Mouse (Mus musculus): ENCODE measurements around the gene Sesn2. TPM values are rescaled to one million over a fixed set of nuclear protein-coding genes. Genes with fewer than 3 reads are reported as not detected.

Gene Sesn2
- total and polyA plus RNA-seq, 3 experiments, result 9.6 to 27.5 TPM; not detected in 1

- peak; percentile 89 for TF ChIP-seq MXI1 (IDR thresholded peaks at IDR 0.05; ENCODE audit: low read depth, low read length)
- no peak for TF ChIP-seq NRF1 (IDR thresholded peaks at IDR 0.05; ENCODE audit: insufficient read depth, low read depth, low read length, poor library complexity, severe bottlenecking)
- no peak for TF ChIP-seq POLR2AphosphoS5 (IDR thresholded peaks at IDR 0.05; ENCODE audit: borderline replicate concordance, low read depth, low read length)
- no peak for TF ChIP-seq E2F4 (IDR thresholded peaks at IDR 0.05; ENCODE audit: borderline replicate concordance, low read depth, low read length)
- TF ChIP-seq MAX (IDR thresholded peaks at IDR 0.05; ENCODE audit: low read length), result peak; percentile 63; the same call in 1 of the 2 replicates
- peak in 1 of 2 experiments; percentile 74; a peak in 3 of 4 replicates for TF ChIP-seq POLR2A (IDR thresholded peaks at IDR 0.05; ENCODE audit: control insufficient read depth in 1 of 2, insufficient read depth in 1 of 2, low read depth in 1 of 2, low read length in 2 of 2, poor library complexity in 1 of 2)
These were observed 22.2 kb upstream of the Sesn2 start (continued) for GRCm38 (mm10) chr4:132532496-132532895.

- 0 out of 4 replicates have a peak overlapping the region, but pooled peaks of 1 of the 2 experiments have one; percentile 2 for H3K4me3 ChIP-seq (ENCODE audit: control insufficient read depth in 1 of 2, insufficient read depth in 1 of 2, low read depth in 2 of 2, low read length in 2 of 2)
- H3K9ac ChIP-seq (ENCODE audit: control insufficient read depth, low read depth, low read length, poor library complexity, severe bottlenecking), result peak overlapping the region; percentile 56
- H3K27me3 ChIP-seq (ENCODE audit: control insufficient read depth in 1 of 2, insufficient read depth in 2 of 2, low read length in 2 of 2), result no peaks in the 10 kb centered on the region
- peak; percentile 86 for DNase-seq (ENCODE audit: low read depth, low spot score)
- peaks cover 13 to 42% of the 10 kb centered on the region in 2 experiments for H3K4me1 ChIP-seq (ENCODE audit: control insufficient read depth in 1 of 2, insufficient read depth in 2 of 2, low read length in 2 of 2)
- peaks cover 21% of the 10 kb centered on the region for H3K79me2 ChIP-seq (ENCODE audit: control insufficient read depth, insufficient read depth, low read length, poor library complexity)
- H3K27ac ChIP-seq (ENCODE audit: control insufficient read depth, low read depth, low read length), result peak overlapping the region; percentile 97
- H3K9me3 ChIP-seq (replicated peaks; ENCODE audit: insufficient read depth, low read length), result no peaks in the 10 kb centered on the region
- H3K36me3 ChIP-seq (ENCODE audit: control insufficient read depth in 1 of 2, insufficient read depth in 2 of 2, low read length in 2 of 2), result peaks cover 0 to 48% of the 10 kb centered on the region in 2 experiments; a peak in 2 of 4 replicates
- TF ChIP-seq ZMIZ1 (IDR thresholded peaks at IDR 0.05; ENCODE audit: low read depth, low read length) (peak; percentile 51; the same call in 1 of the 2 replicates), EP300 (IDR thresholded peaks at IDR 0.05; ENCODE audit: low read depth in 1 of 2, low read length in 2 of 2) (peak; percentile 84 to 89), ETS1 (IDR thresholded peaks at IDR 0.05; ENCODE audit: low read depth, low read length) (peak; percentile 63), ZKSCAN1 (IDR thresholded peaks at IDR 0.05; ENCODE audit: low read depth, low read length) (no peak), HCFC1 (IDR thresholded peaks at IDR 0.05; ENCODE audit: low read depth, low read length) (no peak), USF2 (IDR thresholded peaks at IDR 0.05; ENCODE audit: borderline replicate concordance in 1 of 2, insufficient read depth in 1 of 2, low read depth in 1 of 2, low read length in 2 of 2) (no peak), BHLHE40 (IDR thresholded peaks at IDR 0.05; ENCODE audit: borderline replicate concordance, low read depth, low read length) (no peak), POLR2AphosphoS5 (IDR thresholded peaks at IDR 0.05; ENCODE audit: borderline replicate concordance, low read depth, low read length) (no peak), NELFE (IDR thresholded peaks at IDR 0.05; ENCODE audit: low read depth, low read length) (peak; percentile 16; the same call in 1 of the 2 replicates), ELF1 (IDR thresholded peaks at IDR 0.05; ENCODE audit: low read depth, low read length) (no peak), MAFK (IDR thresholded peaks at IDR 0.05; ENCODE audit: borderline replicate concordance, low read depth, low read length) (no peak), POLR2A (IDR thresholded peaks at IDR 0.05; ENCODE audit: control insufficient read depth in 1 of 2, insufficient read depth in 1 of 2, low read depth in 1 of 2, low read length in 2 of 2, poor library complexity in 1 of 2) (no peak), SMC3 (IDR thresholded peaks at IDR 0.05; ENCODE audit: low read depth, low read length) (no peak), POLR2AphosphoS2 (IDR thresholded peaks at IDR 0.05; ENCODE audit: low read length) (no peak), RCOR1 (IDR thresholded peaks at IDR 0.05; ENCODE audit: low read depth, low read length) (peak; percentile 38; the same call in 1 of the 2 replicates), ZC3H11A (IDR thresholded peaks at IDR 0.05; ENCODE audit: low read depth, low read length) (no peak), UBTF (IDR thresholded peaks at IDR 0.05; ENCODE audit: borderline replicate concordance, insufficient read depth, low read depth, low read length) (no peak), GATA1 (IDR thresholded peaks at IDR 0.05; ENCODE audit: low read depth, low read length) (peak; percentile 94), CHD1 (IDR thresholded peaks at IDR 0.05; ENCODE audit: low read depth, low read length) (no peak), TAL1 (IDR thresholded peaks at IDR 0.05; ENCODE audit: low read length) (peak; percentile 90), TBP (IDR thresholded peaks at IDR 0.05; ENCODE audit: low read depth, low read length) (no peak), MAX (IDR thresholded peaks at IDR 0.05; ENCODE audit: low read length) (no peak), TCF12 (IDR thresholded peaks at IDR 0.05; ENCODE audit: low read depth, low read length) (peak; percentile 96), MXI1 (IDR thresholded peaks at IDR 0.05; ENCODE audit: low read depth, low read length) (peak; percentile 77), MYC (IDR thresholded peaks at IDR 0.05; ENCODE audit: low read depth, low read length) (0 out of 2 replicates have a peak, but pooled peaks have one; percentile 52), KAT2A (conservative IDR thresholded peaks at IDR 0.05; ENCODE audit: low read depth, low read length) (0 out of 2 replicates have a peak, but pooled peaks have one; percentile 17), RAD21 (IDR thresholded peaks at IDR 0.05; ENCODE audit: low read depth, low read length) (no peak), MEF2A (IDR thresholded peaks at IDR 0.05; ENCODE audit: extremely low read depth, insufficient replicate concordance, low read depth, low read length, poor library complexity, severe bottlenecking) (no peak), USF1 (IDR thresholded peaks at IDR 0.05; ENCODE audit: low read depth, low read length) (no peak), E2F4 (IDR thresholded peaks at IDR 0.05; ENCODE audit: borderline replicate concordance, low read depth, low read length) (no peak)
These were observed 19.9 kb upstream of the Sesn2 start for GRCm38 (mm10) chr4:132530033-132530804.
